ENCODE assay signal across 39 mouse cellular contexts in the genomic region with DNA sequence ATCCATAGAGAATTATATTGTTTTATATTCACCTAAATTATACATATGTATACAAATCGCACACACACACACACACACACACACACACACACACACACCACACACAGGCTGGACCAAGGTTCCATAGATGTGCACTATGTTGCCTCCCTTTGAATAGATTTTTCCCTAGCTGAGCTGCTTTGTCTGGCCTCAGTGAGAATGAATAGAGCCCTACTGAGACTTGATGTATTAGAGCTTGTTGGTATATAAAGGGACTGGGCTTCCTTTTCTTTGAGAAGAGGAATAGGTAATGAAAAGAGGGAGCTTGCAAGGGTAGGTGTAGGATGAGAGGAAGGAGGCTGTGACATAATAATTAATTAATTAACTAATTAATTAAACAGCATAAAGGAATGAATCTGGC. TPM values are rescaled to one million over a fixed set of nuclear protein-coding genes. Genes with fewer than 3 reads are reported as not detected.
DNase-seq lines count a peak whose midpoint lies in the region; ATAC-seq and TF ChIP-seq lines count a peak whose summit lies in the region.
"Had no signal": no experiment of that assay in that cellular context is flagged by ENCODE, and none has a peak within 500 bp of the region (broad histone marks: within the 10 kb centered on the region; RNA-seq: fewer than 3 reads in every experiment).

No protein-coding gene starts in this region.

- no peaks in the 10 kb centered on the region for H3K4me1 ChIP-seq in hindbrain, embryonic 12.5 days
- H3K4me1 ChIP-seq in hindbrain, postnatal 0 days (ENCODE audit: insufficient read depth, low read length) = no peaks in the 10 kb centered on the region
- no peaks in the 10 kb centered on the region for H3K4me1 ChIP-seq in midbrain, embryonic 14.5 days (ENCODE audit: control insufficient read depth, insufficient read depth, low read length)
- peaks cover 6% of the 10 kb centered on the region for H3K4me1 ChIP-seq in midbrain, embryonic 10.5 days
- no peaks in the 10 kb centered on the region for H3K4me1 ChIP-seq in forebrain, embryonic 14.5 days (ENCODE audit: control insufficient read depth, insufficient read depth, low read length)
- no peaks in the 10 kb centered on the region for H3K4me1 ChIP-seq in cerebellum, adult 2 months (ENCODE audit: control insufficient read depth, insufficient read depth, low read length)
- H3K4me1 ChIP-seq: embryonic facial prominence, embryonic 10.5 days; embryonic facial prominence, embryonic 15.5 days; limb, embryonic 10.5 days; limb, embryonic 15.5 days; liver, embryonic 13.5 days; stomach, embryonic 15.5 days had no signal

- no peak for TF ChIP-seq POLR2A in cerebellum, adult 2 months (IDR thresholded peaks at IDR 0.05; ENCODE audit: borderline replicate concordance, insufficient read depth, low read length)

- TF ChIP-seq CTCF in hindbrain, postnatal 0 days (IDR thresholded peaks at IDR 0.05; ENCODE audit: low read depth) = no peak
- TF ChIP-seq CTCF in cerebellum, adult 2 months (IDR thresholded peaks at IDR 0.05; ENCODE audit: borderline replicate concordance, insufficient read depth, low read depth, low read length) = no peak

- no peak for DNase-seq in hindbrain, postnatal 0 days (ENCODE audit: low spot score)
- DNase-seq in midbrain, embryonic 14.5 days = peak; percentile 15
- DNase-seq in midbrain, embryonic 10.5 days (ENCODE audit: low spot score) = no peak
- DNase-seq in embryo, embryonic 11 days = peak; percentile 34
- DNase-seq in forebrain, embryonic 14.5 days (ENCODE audit: low spot score) = peak; percentile 58
- DNase-seq in cerebellum, adult 2 months = no peak
- DNase-seq: adrenal gland, adult 8-10 months; B cell, adult 2 months; cerebellum, adult 9-10 months; cerebellum, postnatal 36 days; gastrocnemius, postnatal 36 days; heart, adult 18-20 months; heart, postnatal 4 days; kidney, adult 9 months; kidney, postnatal 10 days; layer of hippocampus, adult 9-11 months; liver, embryonic 13.5 days; lung, adult 18-20 months; right cerebral cortex, postnatal 25 days had no signal

- H3K9me3 ChIP-seq in hindbrain, embryonic 12.5 days (replicated peaks) = no peaks in the 10 kb centered on the region
- no peaks in the 10 kb centered on the region for H3K9me3 ChIP-seq in hindbrain, postnatal 0 days (ENCODE audit: low read length)
- no peaks in the 10 kb centered on the region for H3K9me3 ChIP-seq in midbrain, embryonic 14.5 days (ENCODE audit: control insufficient read depth, low read length)
- H3K9me3 ChIP-seq in midbrain, embryonic 10.5 days (replicated peaks) = no peaks in the 10 kb centered on the region
- no peaks in the 10 kb centered on the region for H3K9me3 ChIP-seq in forebrain, embryonic 14.5 days (replicated peaks; ENCODE audit: control insufficient read depth, low read length)
- H3K9me3 ChIP-seq: embryonic facial prominence, embryonic 10.5 days; embryonic facial prominence, embryonic 15.5 days; limb, embryonic 10.5 days; limb, embryonic 15.5 days; liver, embryonic 13.5 days; stomach, embryonic 15.5 days had no signal

- no peaks in the 10 kb centered on the region for H3K36me3 ChIP-seq in hindbrain, embryonic 12.5 days
- no peaks in the 10 kb centered on the region for H3K36me3 ChIP-seq in hindbrain, postnatal 0 days (ENCODE audit: insufficient read depth, low read length)
- no peaks in the 10 kb centered on the region for H3K36me3 ChIP-seq in midbrain, embryonic 14.5 days (ENCODE audit: control insufficient read depth, insufficient read depth, low read length)
- H3K36me3 ChIP-seq in midbrain, embryonic 10.5 days = no peaks in the 10 kb centered on the region
- H3K36me3 ChIP-seq in forebrain, embryonic 14.5 days (ENCODE audit: control insufficient read depth, insufficient read depth, low read length) = no peaks in the 10 kb centered on the region
- H3K36me3 ChIP-seq: embryonic facial prominence, embryonic 10.5 days; embryonic facial prominence, embryonic 15.5 days; limb, embryonic 10.5 days; limb, embryonic 15.5 days; liver, embryonic 13.5 days; stomach, embryonic 15.5 days had no signal

- no peak overlapping the region for H3K9ac ChIP-seq in hindbrain, embryonic 12.5 days
- no peak overlapping the region for H3K9ac ChIP-seq in hindbrain, postnatal 0 days (replicated peaks; ENCODE audit: low read length)
- H3K9ac ChIP-seq in midbrain, embryonic 14.5 days (replicated peaks; ENCODE audit: low read length) = no peak overlapping the region
- no peak overlapping the region for H3K9ac ChIP-seq in forebrain, embryonic 14.5 days (ENCODE audit: low read length)
- H3K9ac ChIP-seq: embryonic facial prominence, embryonic 15.5 days; limb, embryonic 15.5 days; liver, embryonic 13.5 days; stomach, embryonic 15.5 days had no signal

- H3K4me2 ChIP-seq in hindbrain, embryonic 12.5 days (replicated peaks) = no peak overlapping the region
- H3K4me2 ChIP-seq in hindbrain, postnatal 0 days (ENCODE audit: low read depth, low read length) = no peak overlapping the region
- H3K4me2 ChIP-seq in midbrain, embryonic 14.5 days (ENCODE audit: low read length) = no peak overlapping the region
- H3K4me2 ChIP-seq in forebrain, embryonic 14.5 days (ENCODE audit: low read length) = no peak overlapping the region
- H3K4me2 ChIP-seq: embryonic facial prominence, embryonic 15.5 days; heart, embryonic 11.5 days; limb, embryonic 15.5 days; liver, embryonic 13.5 days; stomach, embryonic 15.5 days had no signal

- H3K4me3 ChIP-seq in hindbrain, embryonic 12.5 days = no peak overlapping the region
- no peak overlapping the region for H3K4me3 ChIP-seq in hindbrain, postnatal 0 days (ENCODE audit: low read length)
- no peak overlapping the region for H3K4me3 ChIP-seq in midbrain, embryonic 14.5 days (replicated peaks; ENCODE audit: low read depth, low read length)
- H3K4me3 ChIP-seq in midbrain, embryonic 10.5 days = no peak overlapping the region
- no peak overlapping the region for H3K4me3 ChIP-seq in forebrain, embryonic 14.5 days (ENCODE audit: low read depth, low read length)
- H3K4me3 ChIP-seq in cerebellum, adult 2 months (replicated peaks; ENCODE audit: insufficient read depth, low read depth, low read length) = no peak overlapping the region
- H3K4me3 ChIP-seq: embryonic facial prominence, embryonic 10.5 days; embryonic facial prominence, embryonic 15.5 days; limb, embryonic 10.5 days; limb, embryonic 15.5 days; liver, embryonic 13.5 days; myocyte; stomach, embryonic 15.5 days had no signal

- H3K27me3 ChIP-seq in hindbrain, embryonic 12.5 days = no peaks in the 10 kb centered on the region
- no peaks in the 10 kb centered on the region for H3K27me3 ChIP-seq in hindbrain, postnatal 0 days (ENCODE audit: insufficient read depth, low read length)
- H3K27me3 ChIP-seq in midbrain, embryonic 14.5 days (ENCODE audit: control insufficient read depth, insufficient read depth, low read length) = no peaks in the 10 kb centered on the region
- H3K27me3 ChIP-seq in midbrain, embryonic 10.5 days (ENCODE audit: low read depth, poor library complexity, severe bottlenecking) = no peaks in the 10 kb centered on the region
- H3K27me3 ChIP-seq in forebrain, embryonic 14.5 days (replicated peaks; ENCODE audit: control insufficient read depth, insufficient read depth, low read length) = no peaks in the 10 kb centered on the region
- H3K27me3 ChIP-seq in cerebellum, adult 2 months (ENCODE audit: control insufficient read depth, insufficient read depth, low read length) = no peaks in the 10 kb centered on the region
- H3K27me3 ChIP-seq: CH12.LX; embryonic facial prominence, embryonic 15.5 days; limb, embryonic 15.5 days; liver, embryonic 13.5 days; stomach, embryonic 15.5 days had no signal

- 47% methylated on average over 1 of the region's 1 CpGs for WGBS in hindbrain, embryonic 12.5 days
- WGBS in hindbrain, postnatal 0 days = 38% methylated on average over 1 of the region's 1 CpGs
- WGBS in midbrain, embryonic 14.5 days = 31% methylated on average over 1 of the region's 1 CpGs
- WGBS in midbrain, embryonic 10.5 days = 55% methylated on average over 1 of the region's 1 CpGs
- 8% methylated on average over 1 of the region's 1 CpGs for WGBS in forebrain, embryonic 14.5 days
- 24% methylated on average over 1 of the region's 1 CpGs for WGBS in cerebellum, adult 2 months

- ATAC-seq in hindbrain, embryonic 12.5 days (ENCODE audit: low FRiP score) = 0 out of 2 replicates have a peak, but pooled peaks have one; percentile 54
- no peak for ATAC-seq in hindbrain, postnatal 0 days
- no peak for ATAC-seq in midbrain, embryonic 14.5 days (ENCODE audit: low FRiP score, low TSS enrichment)
- peak; percentile 72; the same call in 1 of the 2 replicates for ATAC-seq in forebrain, embryonic 14.5 days
- no peak for ATAC-seq in CD4-positive, CD25-positive, alpha-beta regulatory T cell, adult 4 months
- ATAC-seq: intestine, postnatal 0 days; lung, postnatal 0 days had no signal

- no peak overlapping the region for H3K27ac ChIP-seq in hindbrain, embryonic 12.5 days
- no peak overlapping the region for H3K27ac ChIP-seq in hindbrain, postnatal 0 days
- no peak overlapping the region for H3K27ac ChIP-seq in midbrain, embryonic 14.5 days (replicated peaks; ENCODE audit: low read depth, low read length)
- no peak overlapping the region for H3K27ac ChIP-seq in midbrain, embryonic 10.5 days (replicated peaks)
- H3K27ac ChIP-seq in forebrain, embryonic 14.5 days (ENCODE audit: low read depth, low read length) = no peak overlapping the region
- no peak overlapping the region for H3K27ac ChIP-seq in cerebellum, adult 2 months (ENCODE audit: insufficient read depth, low read length)
- H3K27ac ChIP-seq: embryonic facial prominence, embryonic 10.5 days; embryonic facial prominence, embryonic 15.5 days; limb, embryonic 10.5 days; limb, embryonic 15.5 days; liver, embryonic 13.5 days; macrophage; stomach, embryonic 15.5 days had no signal

RNA-seq across cellular contexts. Expression of gene Prl8a2, which starts 10.5 kb away (rescaled TPM):
- not detected in 2 replicates for polyA plus RNA-seq in hindbrain, embryonic 12.5 days (2016; fragmentation: Nextera tagmentation; extraction: Ambion mirVana)
- total RNA-seq in hindbrain, postnatal 0 days (2014; rRNA removed) = not detected in 2 replicates
- polyA plus RNA-seq in hindbrain, postnatal 0 days (2015; fragmentation: Nextera tagmentation; extraction: Ambion mirVana) = not detected in 2 replicates
- polyA plus RNA-seq in midbrain, embryonic 14.5 days (2014; fragmentation: Nextera tagmentation; extraction: Ambion mirVana) = not detected in 2 replicates
- polyA plus RNA-seq in midbrain, embryonic 10.5 days (2016; fragmentation: Nextera tagmentation; extraction: Ambion mirVana) = not detected in 2 replicates
- not detected in 2 replicates for polyA plus RNA-seq in forebrain, embryonic 14.5 days (2014; fragmentation: Nextera tagmentation; extraction: Ambion mirVana)
- polyA plus RNA-seq in CD4-positive, CD25-positive, alpha-beta regulatory T cell, adult 4 months (2017; shearing (Covaris generic)) = not detected
- polyA plus RNA-seq in cerebellum, adult 2 months (2012; rRNA removed) = not detected in 2 replicates
- total RNA-seq: CH12.LX; ES-E14; gastrocnemius, adult 18-20 months; gastrocnemius, postnatal 36 days; heart, adult 18-20 months; heart, postnatal 4 days; left cerebral cortex, postnatal 10 days; megakaryocyte-erythroid progenitor cell, adult 5-6 weeks; neutrophil, adult 5-6 weeks had no signal
- polyA plus RNA-seq: embryonic facial prominence, embryonic 10.5 days; embryonic facial prominence, embryonic 15.5 days; heart, embryonic 11.5 days; heart, embryonic 16.5 days; intestine, postnatal 0 days; limb, embryonic 10.5 days; limb, embryonic 15.5 days; liver, embryonic 13.5 days; lung, postnatal 0 days; macrophage; myocyte; stomach, embryonic 15.5 days had no signal

RNA-seq across cellular contexts. Expression of gene Prl6a1, which starts 22.6 kb away (rescaled TPM):
- polyA plus RNA-seq in hindbrain, embryonic 12.5 days (2016; fragmentation: Nextera tagmentation; extraction: Ambion mirVana) = not detected in 2 replicates
- total RNA-seq in hindbrain, postnatal 0 days (2014; rRNA removed) = not detected in 2 replicates
- polyA plus RNA-seq in hindbrain, postnatal 0 days (2015; fragmentation: Nextera tagmentation; extraction: Ambion mirVana) = not detected in 2 replicates
- not detected in 2 replicates for polyA plus RNA-seq in midbrain, embryonic 14.5 days (2014; fragmentation: Nextera tagmentation; extraction: Ambion mirVana)
- not detected in 2 replicates for polyA plus RNA-seq in midbrain, embryonic 10.5 days (2016; fragmentation: Nextera tagmentation; extraction: Ambion mirVana)
- polyA plus RNA-seq in forebrain, embryonic 14.5 days (2014; fragmentation: Nextera tagmentation; extraction: Ambion mirVana) = not detected in 2 replicates
- not detected for polyA plus RNA-seq in CD4-positive, CD25-positive, alpha-beta regulatory T cell, adult 4 months (2017; shearing (Covaris generic))
- polyA plus RNA-seq in cerebellum, adult 2 months (2012; rRNA removed) = not detected in 2 replicates
- total RNA-seq: adrenal gland, adult 8-10 months; adrenal gland, postnatal 4 days; CH12.LX; ES-E14; gastrocnemius, adult 18-20 months; gastrocnemius, postnatal 36 days; heart, adult 18-20 months; heart, postnatal 4 days; left cerebral cortex, postnatal 10 days; megakaryocyte-erythroid progenitor cell, adult 5-6 weeks; neutrophil, adult 5-6 weeks had no signal
- polyA plus RNA-seq: embryonic facial prominence, embryonic 10.5 days; embryonic facial prominence, embryonic 15.5 days; heart, embryonic 11.5 days; heart, embryonic 16.5 days; limb, embryonic 10.5 days; limb, embryonic 15.5 days; liver, embryonic 13.5 days; lung, postnatal 0 days; macrophage; myocyte; stomach, embryonic 15.5 days had no signal

RNA-seq across cellular contexts. Expression of gene Prl2b1, which starts 55.7 kb away (rescaled TPM):
- not detected in 2 replicates for polyA plus RNA-seq in hindbrain, embryonic 12.5 days (2016; fragmentation: Nextera tagmentation; extraction: Ambion mirVana)
- total RNA-seq in hindbrain, postnatal 0 days (2014; rRNA removed) = not detected in 2 replicates
- polyA plus RNA-seq in hindbrain, postnatal 0 days (2015; fragmentation: Nextera tagmentation; extraction: Ambion mirVana) = not detected in 2 replicates
- not detected in 2 replicates for polyA plus RNA-seq in midbrain, embryonic 14.5 days (2014; fragmentation: Nextera tagmentation; extraction: Ambion mirVana)
- polyA plus RNA-seq in midbrain, embryonic 10.5 days (2016; fragmentation: Nextera tagmentation; extraction: Ambion mirVana) = not detected in 2 replicates
- not detected in 2 replicates for polyA plus RNA-seq in forebrain, embryonic 14.5 days (2014; fragmentation: Nextera tagmentation; extraction: Ambion mirVana)
- polyA plus RNA-seq in CD4-positive, CD25-positive, alpha-beta regulatory T cell, adult 4 months (2017; shearing (Covaris generic)) = not detected
- 0.21 TPM in 1 of 2 replicates, not detected in the other for polyA plus RNA-seq in cerebellum, adult 2 months (2012; rRNA removed)
- total RNA-seq: adrenal gland, adult 8-10 months; adrenal gland, postnatal 4 days; CH12.LX; ES-E14; gastrocnemius, adult 18-20 months; gastrocnemius, postnatal 36 days; heart, adult 18-20 months; heart, postnatal 4 days; left cerebral cortex, postnatal 10 days; megakaryocyte-erythroid progenitor cell, adult 5-6 weeks; neutrophil, adult 5-6 weeks had no signal
- polyA plus RNA-seq: embryonic facial prominence, embryonic 10.5 days; embryonic facial prominence, embryonic 15.5 days; heart, embryonic 11.5 days; heart, embryonic 16.5 days; intestine, postnatal 0 days; limb, embryonic 10.5 days; limb, embryonic 15.5 days; liver, embryonic 13.5 days; lung, postnatal 0 days; macrophage; myocyte; stomach, embryonic 15.5 days had no signal

Comparison
In these comparisons a context has a peak if more than half of its experiments do, and no peak if none do; other contexts are left out.
1. ATAC-seq: peak in hindbrain, embryonic 12.5 days (single experiment) and forebrain, embryonic 14.5 days (single experiment); none in hindbrain, postnatal 0 days (single experiment), midbrain, embryonic 14.5 days (single experiment) and CD4-positive, CD25-positive, alpha-beta regulatory T cell, adult 4 months (single experiment).
2. DNase-seq: peak in midbrain, embryonic 14.5 days (single experiment), embryo, embryonic 11 days (single experiment) and forebrain, embryonic 14.5 days (single experiment); none in hindbrain, postnatal 0 days (single experiment), midbrain, embryonic 10.5 days (single experiment) and cerebellum, adult 2 months (0 of 2).